Mouse (Mus musculus): ENCODE results near the gene Lsamp. TPM values are rescaled to one million over a fixed set of nuclear protein-coding genes. Genes with fewer than 3 reads are reported as not detected.

Gene Lsamp
- polyA plus RNA-seq, 1 experiment = not detected

DNA sequence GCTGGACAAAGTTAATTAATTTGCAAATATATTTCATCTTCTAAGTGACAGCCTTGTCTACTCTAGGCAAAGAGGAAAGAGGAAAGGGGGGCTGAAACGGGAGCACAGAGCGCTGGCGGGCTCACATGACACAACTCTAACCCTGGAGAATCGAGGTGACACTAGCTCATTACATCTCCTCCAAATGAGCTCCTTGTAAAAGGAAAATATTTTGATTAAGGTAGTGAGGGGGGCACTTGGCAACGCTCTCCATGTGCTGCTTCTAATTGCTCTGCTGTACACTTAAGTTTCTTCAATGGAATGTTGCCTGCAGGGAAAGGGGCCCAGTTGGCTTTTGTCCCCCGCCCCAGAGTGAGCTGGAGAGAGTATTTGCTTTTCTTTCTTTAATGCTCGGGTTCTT, 907.2 kb downstream of the Lsamp start:
- Histone ChIP-seq H3K9me3 (ENCODE audit: control insufficient read depth, low read length) (no peaks in the 10 kb centered on the region), H3K4me3 (replicated peaks) (no peak overlapping the region), H3K4me1 (ENCODE audit: control insufficient read depth) (no peaks in the 10 kb centered on the region), H3K27me3 (ENCODE audit: control insufficient read depth) (no peaks in the 10 kb centered on the region), H3K36me3 (ENCODE audit: control insufficient read depth) (no peaks in the 10 kb centered on the region)
- TF ChIP-seq GATA1 (IDR thresholded peaks at IDR 0.05; ENCODE audit: low read length) (no peak), TAL1 (IDR thresholded peaks at IDR 0.05; ENCODE audit: low read length) (no peak)

DNA sequence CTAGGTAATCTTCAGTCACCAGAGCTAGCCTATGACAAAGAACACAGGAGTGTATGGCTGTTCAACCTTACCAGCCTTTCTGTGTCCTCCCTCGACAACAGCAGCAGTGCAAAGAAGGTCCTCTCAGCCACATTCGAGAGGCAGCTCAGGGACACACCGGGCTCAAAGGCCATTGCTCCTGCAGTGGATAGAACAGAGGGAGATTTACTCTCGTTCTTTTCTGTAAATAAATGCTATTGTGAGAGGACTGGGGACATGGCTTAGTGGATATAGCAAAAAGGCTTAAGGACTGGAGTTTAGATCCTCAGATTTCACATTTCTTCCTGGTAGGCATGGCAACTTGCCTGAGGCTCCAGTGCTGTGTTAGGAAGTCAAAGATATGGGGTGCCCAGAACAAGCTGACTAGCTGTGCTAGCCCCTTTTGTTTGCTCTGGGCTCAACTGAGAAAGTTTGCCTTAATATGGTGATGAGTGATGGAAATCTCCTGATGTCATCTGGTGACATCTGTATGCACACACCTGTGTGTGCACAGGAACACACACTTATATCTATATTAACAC, 913.7 kb downstream of the Lsamp start:
- H3K36me3 ChIP-seq (ENCODE audit: control insufficient read depth) = no peaks in the 10 kb centered on the region
- H3K27me3 ChIP-seq (ENCODE audit: control insufficient read depth) = no peaks in the 10 kb centered on the region
- no peak for TF ChIP-seq TAL1 (IDR thresholded peaks at IDR 0.05; ENCODE audit: low read length)
- TF ChIP-seq GATA1 (IDR thresholded peaks at IDR 0.05; ENCODE audit: low read length) = no peak
- no peak overlapping the region for H3K4me3 ChIP-seq (replicated peaks)
- H3K9me3 ChIP-seq (ENCODE audit: control insufficient read depth, low read length) = no peaks in the 10 kb centered on the region
- no peaks in the 10 kb centered on the region for H3K4me1 ChIP-seq (ENCODE audit: control insufficient read depth)

DNA sequence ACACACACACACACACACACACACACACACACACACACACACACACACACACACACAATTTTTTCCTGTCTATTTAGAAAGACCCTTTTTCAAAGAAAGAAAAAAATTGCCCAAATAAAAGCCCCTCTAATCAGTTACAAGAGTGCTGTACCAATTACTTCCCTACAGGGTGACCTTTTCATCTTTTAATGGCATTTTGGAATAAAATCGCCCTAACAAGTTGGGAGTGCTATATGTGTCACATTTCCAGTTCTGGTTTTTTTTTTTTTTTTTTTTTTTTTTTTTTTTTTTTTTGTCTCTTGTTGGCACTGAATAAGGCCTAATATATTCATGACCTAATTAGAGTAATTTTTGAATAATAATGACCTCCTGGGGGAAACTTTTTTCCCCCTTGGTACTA, 923.7 kb downstream of the Lsamp start:
- TF ChIP-seq TAL1 (IDR thresholded peaks at IDR 0.05; ENCODE audit: low read length) (no peak), GATA1 (IDR thresholded peaks at IDR 0.05; ENCODE audit: low read length) (no peak)
- no peaks in the 10 kb centered on the region for H3K36me3 ChIP-seq (ENCODE audit: control insufficient read depth)

DNA sequence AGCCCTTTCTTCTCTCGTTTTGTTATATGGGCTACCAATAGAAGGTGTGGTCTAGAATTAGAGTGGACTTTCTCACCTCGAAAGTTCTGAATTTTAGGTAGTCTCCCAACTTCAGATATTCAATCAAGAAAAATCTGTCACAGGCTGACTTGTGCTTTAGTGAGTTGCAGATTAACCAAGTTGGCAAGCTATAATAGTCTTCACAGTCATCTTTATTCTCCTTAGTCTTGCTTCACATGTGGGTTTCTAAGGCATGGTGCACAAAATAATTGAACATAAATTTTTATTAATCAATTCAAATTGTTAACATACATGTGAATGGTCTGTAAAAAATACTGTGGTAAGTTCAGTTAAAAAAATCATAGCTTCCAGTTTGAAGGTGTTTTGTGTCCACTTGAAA, 930.0 kb downstream of the Lsamp start:
- no peaks in the 10 kb centered on the region for H3K9me3 ChIP-seq (ENCODE audit: control insufficient read depth, low read length)

More for the DNA sequence above, 923.7 kb downstream of the Lsamp start:
- H3K9me3 ChIP-seq (ENCODE audit: control insufficient read depth, low read length) = no peaks in the 10 kb centered on the region
- no peaks in the 10 kb centered on the region for H3K4me1 ChIP-seq (ENCODE audit: control insufficient read depth)
- H3K4me3 ChIP-seq (replicated peaks) = no peak overlapping the region
- H3K27me3 ChIP-seq (ENCODE audit: control insufficient read depth) = no peaks in the 10 kb centered on the region

DNA sequence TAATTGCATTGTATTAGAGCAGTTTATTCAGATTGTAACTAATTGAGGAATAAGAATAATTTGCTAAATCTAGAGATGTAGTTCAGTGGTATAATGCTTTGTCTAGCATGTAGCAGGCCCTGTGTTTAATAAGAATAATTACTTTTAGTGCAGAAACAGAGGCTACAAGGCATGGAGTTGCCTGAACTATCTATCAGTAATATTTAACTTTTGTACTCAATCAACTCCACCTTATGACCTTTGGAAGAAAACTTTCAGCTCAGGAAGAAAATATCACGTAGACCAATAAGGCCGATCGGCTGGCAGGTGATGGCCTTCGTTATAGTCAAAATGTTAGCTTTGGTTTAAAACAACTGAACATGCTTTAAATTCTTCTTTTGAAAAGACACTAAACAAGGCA, 946.4 kb downstream of the Lsamp start:
- no peak overlapping the region for H3K4me3 ChIP-seq (replicated peaks)
- TF ChIP-seq TAL1 (IDR thresholded peaks at IDR 0.05; ENCODE audit: low read length) = no peak
- no peak for TF ChIP-seq GATA1 (IDR thresholded peaks at IDR 0.05; ENCODE audit: low read length)

More for the DNA sequence above, 930.0 kb downstream of the Lsamp start:
- no peaks in the 10 kb centered on the region for H3K36me3 ChIP-seq (ENCODE audit: control insufficient read depth)
- H3K4me3 ChIP-seq (replicated peaks) = no peak overlapping the region
- H3K27me3 ChIP-seq (ENCODE audit: control insufficient read depth) = no peaks in the 10 kb centered on the region
- TF ChIP-seq GATA1 (IDR thresholded peaks at IDR 0.05; ENCODE audit: low read length) (no peak), TAL1 (IDR thresholded peaks at IDR 0.05; ENCODE audit: low read length) (no peak)
- no peaks in the 10 kb centered on the region for H3K4me1 ChIP-seq (ENCODE audit: control insufficient read depth)

DNA sequence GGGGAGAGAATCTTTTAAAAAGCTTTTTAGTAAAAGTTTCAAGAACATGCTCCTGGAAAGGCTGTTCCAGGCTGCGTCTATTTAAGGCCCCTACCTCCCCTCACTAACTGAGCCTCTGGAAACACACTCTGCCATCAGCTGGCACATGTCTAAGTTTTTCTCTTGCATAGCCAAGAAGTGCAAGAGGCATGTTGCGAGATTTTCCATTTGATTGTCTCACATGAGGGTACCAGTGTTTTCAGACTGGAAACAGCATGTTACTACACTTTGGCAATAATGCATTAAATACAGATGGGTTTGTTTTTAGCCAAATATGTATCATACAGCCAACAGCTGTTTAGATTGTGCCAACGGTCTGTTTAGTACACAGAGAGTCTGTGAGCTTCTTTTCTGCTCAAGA, 958.1 kb downstream of the Lsamp start:
- no peaks in the 10 kb centered on the region for H3K9me3 ChIP-seq (ENCODE audit: control insufficient read depth, low read length)

More for the DNA sequence above, 946.4 kb downstream of the Lsamp start:
- no peaks in the 10 kb centered on the region for H3K27me3 ChIP-seq (ENCODE audit: control insufficient read depth)
- H3K9me3 ChIP-seq (ENCODE audit: control insufficient read depth, low read length) = no peaks in the 10 kb centered on the region
- no peaks in the 10 kb centered on the region for H3K4me1 ChIP-seq (ENCODE audit: control insufficient read depth)
- no peaks in the 10 kb centered on the region for H3K36me3 ChIP-seq (ENCODE audit: control insufficient read depth)

DNA sequence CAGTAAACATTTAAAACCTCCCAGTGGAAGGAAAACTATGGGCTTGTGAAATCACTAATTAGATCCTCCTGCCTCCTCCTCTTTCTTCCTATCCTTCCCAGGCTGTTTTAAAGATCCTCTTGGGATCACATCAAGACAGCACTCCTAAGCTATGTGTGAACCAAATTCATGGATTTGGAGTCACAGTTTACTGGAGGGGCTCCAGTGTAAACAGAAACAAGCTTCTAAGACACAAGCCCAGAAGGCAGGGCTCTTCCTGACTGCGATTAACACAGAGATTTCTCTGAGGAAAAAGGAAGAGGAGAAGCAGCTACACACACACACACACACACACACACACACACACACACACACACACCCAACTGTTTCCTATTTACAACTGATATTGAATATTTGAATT, 961.7 kb downstream of the Lsamp start:
- TF ChIP-seq GATA1 (IDR thresholded peaks at IDR 0.05; ENCODE audit: low read length) (no peak), TAL1 (IDR thresholded peaks at IDR 0.05; ENCODE audit: low read length) (no peak)
- no peaks in the 10 kb centered on the region for H3K4me1 ChIP-seq (ENCODE audit: control insufficient read depth)
- H3K27me3 ChIP-seq (ENCODE audit: control insufficient read depth) = no peaks in the 10 kb centered on the region
- no peaks in the 10 kb centered on the region for H3K9me3 ChIP-seq (ENCODE audit: control insufficient read depth, low read length)
- H3K36me3 ChIP-seq (ENCODE audit: control insufficient read depth) = no peaks in the 10 kb centered on the region
- no peak overlapping the region for H3K4me3 ChIP-seq (replicated peaks)

More for the DNA sequence above, 958.1 kb downstream of the Lsamp start:
- Histone ChIP-seq H3K36me3 (ENCODE audit: control insufficient read depth) (no peaks in the 10 kb centered on the region), H3K4me1 (ENCODE audit: control insufficient read depth) (no peaks in the 10 kb centered on the region), H3K27me3 (ENCODE audit: control insufficient read depth) (no peaks in the 10 kb centered on the region), H3K4me3 (replicated peaks) (no peak overlapping the region)
- TF ChIP-seq GATA1 (IDR thresholded peaks at IDR 0.05; ENCODE audit: low read length) (no peak), TAL1 (IDR thresholded peaks at IDR 0.05; ENCODE audit: low read length) (no peak)

DNA sequence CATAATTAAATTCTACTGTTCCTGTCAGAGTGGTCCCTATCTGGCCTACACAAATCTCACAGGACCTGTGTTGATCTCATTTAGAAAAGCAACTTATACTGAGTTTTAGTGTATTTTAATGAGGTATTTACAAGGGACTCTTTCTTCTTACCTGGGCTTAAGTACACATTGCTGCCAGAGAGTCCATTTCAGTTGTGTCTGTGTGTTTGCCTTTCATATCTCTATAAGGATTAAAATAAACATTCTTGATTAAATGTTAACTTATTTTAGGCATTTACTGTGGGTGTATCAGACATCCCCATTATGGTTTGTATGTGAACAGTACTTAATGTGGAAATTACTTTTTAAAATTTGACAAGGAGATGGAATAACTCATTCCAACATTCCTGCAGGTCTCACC, 963.9 kb downstream of the Lsamp start:
- no peak for TF ChIP-seq TAL1 (IDR thresholded peaks at IDR 0.05; ENCODE audit: low read length)
- no peak for TF ChIP-seq GATA1 (IDR thresholded peaks at IDR 0.05; ENCODE audit: low read length)
- Histone ChIP-seq H3K36me3 (ENCODE audit: control insufficient read depth) (no peaks in the 10 kb centered on the region), H3K4me3 (replicated peaks) (no peak overlapping the region), H3K27me3 (ENCODE audit: control insufficient read depth) (no peaks in the 10 kb centered on the region), H3K4me1 (ENCODE audit: control insufficient read depth) (no peaks in the 10 kb centered on the region), H3K9me3 (ENCODE audit: control insufficient read depth, low read length) (no peaks in the 10 kb centered on the region)

DNA sequence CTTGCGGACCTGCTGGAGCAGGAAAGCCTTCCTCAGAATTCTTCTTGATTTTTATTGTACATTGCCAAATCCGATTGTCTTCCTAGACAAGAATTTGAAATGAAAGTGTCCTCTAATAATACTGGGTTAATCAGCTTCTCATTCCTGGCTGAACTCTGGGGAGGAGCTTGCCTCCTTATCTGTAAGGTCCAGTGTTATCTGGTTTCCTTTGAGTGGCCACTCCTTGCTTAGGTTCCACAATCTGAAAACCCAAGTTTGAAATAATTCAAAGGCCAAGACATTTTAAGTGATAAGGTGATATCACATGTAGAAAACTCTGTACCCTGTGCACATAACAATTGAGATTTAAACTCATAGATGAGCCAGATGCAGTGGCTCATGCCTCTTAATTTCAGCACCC, 975.0 kb downstream of the Lsamp start:
- no peak for TF ChIP-seq TAL1 (IDR thresholded peaks at IDR 0.05; ENCODE audit: low read length)
- TF ChIP-seq GATA1 (IDR thresholded peaks at IDR 0.05; ENCODE audit: low read length) = no peak
- Histone ChIP-seq H3K9me3 (ENCODE audit: control insufficient read depth, low read length) (no peaks in the 10 kb centered on the region), H3K4me3 (replicated peaks) (no peak overlapping the region), H3K27me3 (ENCODE audit: control insufficient read depth) (no peaks in the 10 kb centered on the region), H3K4me1 (ENCODE audit: control insufficient read depth) (no peaks in the 10 kb centered on the region), H3K36me3 (ENCODE audit: control insufficient read depth) (no peaks in the 10 kb centered on the region)

DNA sequence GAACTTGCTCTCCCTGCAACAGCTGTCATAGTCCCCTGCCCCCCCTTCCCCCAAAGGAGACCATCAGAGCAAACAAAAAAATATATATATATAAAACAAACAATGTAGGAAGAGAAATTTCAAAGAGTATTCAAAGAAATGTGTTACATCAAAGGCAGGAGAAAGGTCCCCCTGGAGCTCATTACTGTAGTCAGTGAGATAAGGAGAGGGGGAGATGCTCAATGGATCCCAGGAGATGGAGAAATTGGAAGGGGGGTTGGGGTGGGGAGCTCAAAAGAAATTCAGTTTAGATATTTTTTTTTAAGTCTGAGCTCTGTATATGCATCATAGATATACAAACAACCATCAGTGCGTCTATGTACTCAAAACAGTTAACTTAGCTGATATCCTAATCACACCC, 976.4 kb downstream of the Lsamp start:
- no peaks in the 10 kb centered on the region for H3K36me3 ChIP-seq (ENCODE audit: control insufficient read depth)
- H3K27me3 ChIP-seq (ENCODE audit: control insufficient read depth) = no peaks in the 10 kb centered on the region
- H3K4me3 ChIP-seq (replicated peaks) = no peak overlapping the region
- no peaks in the 10 kb centered on the region for H3K9me3 ChIP-seq (ENCODE audit: control insufficient read depth, low read length)
- H3K4me1 ChIP-seq (ENCODE audit: control insufficient read depth) = no peaks in the 10 kb centered on the region
- TF ChIP-seq TAL1 (IDR thresholded peaks at IDR 0.05; ENCODE audit: low read length) = no peak
- TF ChIP-seq GATA1 (IDR thresholded peaks at IDR 0.05; ENCODE audit: low read length) = no peak
